Mouse (Mus musculus): ENCODE measurements around the gene Iqcb1. TPM values are rescaled to one million over a fixed set of nuclear protein-coding genes. Genes with fewer than 3 reads are reported as not detected.

Gene Iqcb1
- total RNA-seq, 2 experiments from 2014 or later = 4.7 TPM

- no peak for DNase-seq
Measured at GRCm38 (mm10) chr16:36875276-36875851, 47.2 kb downstream of the Iqcb1 start.

- no peak for DNase-seq
Measured at GRCm38 (mm10) chr16:36877316-36877715, 49.1 kb downstream of the Iqcb1 start.

GRCm38 (mm10) chr16:36882737-36883343 lies 54.7 kb downstream of the Iqcb1 start:
- DNase-seq = no peak

GRCm38 (mm10) chr16:36884881-36885280 lies 56.7 kb downstream of the Iqcb1 start:
- DNase-seq = no peak

GRCm38 (mm10) chr16:36885912-36886311 lies 57.7 kb downstream of the Iqcb1 start:
- no peak for DNase-seq

- no peak for DNase-seq
Measured at GRCm38 (mm10) chr16:36887546-36887945, 59.4 kb downstream of the Iqcb1 start.

- DNase-seq = no peak
Measured at GRCm38 (mm10) chr16:36890559-36890958, 62.4 kb downstream of the Iqcb1 start.

- DNase-seq = no peak
Measured at GRCm38 (mm10) chr16:36891415-36891814, 63.2 kb downstream of the Iqcb1 start.

GRCm38 (mm10) chr16:36893317-36893716 lies 65.1 kb downstream of the Iqcb1 start:
- no peak for DNase-seq

- DNase-seq = no peak
Measured at GRCm38 (mm10) chr16:36896712-36897111, 68.5 kb downstream of the Iqcb1 start.

GRCm38 (mm10) chr16:36903156-36903555 lies 75.0 kb downstream of the Iqcb1 start:
- DNase-seq = no peak

- no peak for DNase-seq
Measured at GRCm38 (mm10) chr16:36911909-36912308, 83.7 kb downstream of the Iqcb1 start.

- DNase-seq = no peak
Measured at GRCm38 (mm10) chr16:36912311-36912710, 84.1 kb downstream of the Iqcb1 start.

- no peak for DNase-seq
Measured at GRCm38 (mm10) chr16:36914195-36914594, 86.0 kb downstream of the Iqcb1 start.

GRCm38 (mm10) chr16:36918505-36918904 lies 90.3 kb downstream of the Iqcb1 start:
- no peak for DNase-seq

- no peak for DNase-seq
Measured at GRCm38 (mm10) chr16:36920410-36920809, 92.2 kb downstream of the Iqcb1 start.

GRCm38 (mm10) chr16:36921067-36921613 lies 93.0 kb downstream of the Iqcb1 start:
- no peak for DNase-seq

- no peak for DNase-seq
Measured at GRCm38 (mm10) chr16:36921980-36922379, 93.8 kb downstream of the Iqcb1 start.

Small RNA genes lying within 50 kb of the gene (microRNA-seq; reads per million reads assigned to microRNA genes)
- 0 reads per million in 2 experiments for gene Gm22617 (ENCODE audit: borderline replicate concordance in 2 of 2)

Other genes with a start within 250 kb of the Iqcb1 start
- gene Cd86, start 162.3 kb upstream of the Iqcb1 start, total RNA-seq (2021) = under 1 TPM; 0.51 to 0.91 TPM
- under 1 TPM in 1 of 2 experiments, not detected in 1; 0.08 TPM for gene Ildr1, start 134.4 kb upstream of the Iqcb1 start, total RNA-seq (2021)
- under 1 TPM; 0.51 to 0.83 TPM for gene Slc15a2, start 43.4 kb upstream of the Iqcb1 start, total RNA-seq (2021)
- gene Eaf2, start 46.6 kb downstream of the Iqcb1 start, total RNA-seq (2021) = under 1 TPM in 1 of 2 experiments, not detected in 1; 0.19 TPM
- gene Golgb1, start 46.8 kb downstream of the Iqcb1 start, total RNA-seq (2021) = 10 to 100 TPM; 18.1 to 23.0 TPM
- gene Hcls1, start 106.6 kb downstream of the Iqcb1 start, total RNA-seq (2021) = 1 to 10 TPM; 2.8 to 3.7 TPM
- 100 to 1,000 TPM; 214 to 223 TPM for gene Fbxo40, start 162.1 kb downstream of the Iqcb1 start, total RNA-seq (2021)
- under 1 TPM; 0.33 to 0.38 TPM for gene Polq, start 183.4 kb downstream of the Iqcb1 start, total RNA-seq (2021)